Mouse (Mus musculus) liver, embryonic 13.5 days (tissue): ENCODE measurements around the gene Txnip. TPM values are rescaled to one million over a fixed set of nuclear protein-coding genes. Genes with fewer than 3 reads are reported as not detected.

Source experiments
- ATAC-seq: fragments of 200-750 bp; cut with Nextera tagmentation; 2 replicates; pipeline ENCODE4 v1.8.0; 2017; ENCODE audit warnings: low read depth, mild to moderate bottlenecking, moderate number of reproducible peaks, moderate library complexity
- DNase-seq: peaks from one replicate; pipeline ENCODE4 v3.0.0; 2022
- H3K27ac ChIP-seq: fragments of 300-500 bp; sonication (generic); 2 replicates; pipeline ENCODE4 v1.5.1; 2015; ENCODE audit warnings: moderate library complexity, mild to moderate bottlenecking, inconsistent platforms
- H3K27me3 ChIP-seq: fragments of 300-500 bp; sonication (generic); 2 replicates; pipeline ENCODE4 v1.6.1; 2015; ENCODE audit warnings: mild to moderate bottlenecking, inconsistent platforms
- H3K36me3 ChIP-seq: fragments of 300-500 bp; sonication (generic); 2 replicates; pipeline ENCODE4 v1.6.1; 2015; ENCODE audit warnings: mild to moderate bottlenecking, inconsistent platforms
- H3K4me1 ChIP-seq: fragments of 300-500 bp; sonication (generic); replicated peaks from 2 replicates; pipeline ENCODE4 v1.6.1; 2015; ENCODE audit warnings: inconsistent platforms
- H3K4me2 ChIP-seq: fragments of 300-500 bp; sonication (generic); 2 replicates; pipeline ENCODE4 v1.6.1; 2015; ENCODE audit warnings: inconsistent platforms, mild to moderate bottlenecking, moderate library complexity
- H3K4me3 ChIP-seq: fragments of 300-500 bp; sonication (generic); replicated peaks from 2 replicates; pipeline ENCODE4 v1.5.1; 2015; ENCODE audit warnings: mild to moderate bottlenecking, inconsistent platforms
- H3K9ac ChIP-seq: fragments of 300-500 bp; sonication (generic); 2 replicates; pipeline ENCODE4 v1.6.1; 2015; ENCODE audit warnings: mild to moderate bottlenecking, inconsistent platforms
- H3K9me3 ChIP-seq: fragments of 300-500 bp; sonication (generic); replicated peaks from 2 replicates; pipeline ENCODE4 v1.6.1; 2016; ENCODE audit warnings: inconsistent platforms
- WGBS: fragments of 180-500 bp; shearing (Covaris S2); methylation state at CpG from one replicate; pipeline ENCODE4 v1.1.7; 2015; ENCODE audit not compliant: insufficient replicate concordance; 5-methylcytosine and 5-hydroxymethylcytosine counted together
- polyA plus RNA-seq: library from polyadenylated mRNA; unstranded; fragments of >200 nt; fragmentation: Nextera tagmentation; extraction: Ambion mirVana; gene quantifications from 2 replicates; pipeline ENCODE4 v1.2.1, GENCODE M21; 2015

Gene Txnip
- polyA plus RNA-seq, 1 experiment from 2014 or later = 29.9 TPM

DNA sequence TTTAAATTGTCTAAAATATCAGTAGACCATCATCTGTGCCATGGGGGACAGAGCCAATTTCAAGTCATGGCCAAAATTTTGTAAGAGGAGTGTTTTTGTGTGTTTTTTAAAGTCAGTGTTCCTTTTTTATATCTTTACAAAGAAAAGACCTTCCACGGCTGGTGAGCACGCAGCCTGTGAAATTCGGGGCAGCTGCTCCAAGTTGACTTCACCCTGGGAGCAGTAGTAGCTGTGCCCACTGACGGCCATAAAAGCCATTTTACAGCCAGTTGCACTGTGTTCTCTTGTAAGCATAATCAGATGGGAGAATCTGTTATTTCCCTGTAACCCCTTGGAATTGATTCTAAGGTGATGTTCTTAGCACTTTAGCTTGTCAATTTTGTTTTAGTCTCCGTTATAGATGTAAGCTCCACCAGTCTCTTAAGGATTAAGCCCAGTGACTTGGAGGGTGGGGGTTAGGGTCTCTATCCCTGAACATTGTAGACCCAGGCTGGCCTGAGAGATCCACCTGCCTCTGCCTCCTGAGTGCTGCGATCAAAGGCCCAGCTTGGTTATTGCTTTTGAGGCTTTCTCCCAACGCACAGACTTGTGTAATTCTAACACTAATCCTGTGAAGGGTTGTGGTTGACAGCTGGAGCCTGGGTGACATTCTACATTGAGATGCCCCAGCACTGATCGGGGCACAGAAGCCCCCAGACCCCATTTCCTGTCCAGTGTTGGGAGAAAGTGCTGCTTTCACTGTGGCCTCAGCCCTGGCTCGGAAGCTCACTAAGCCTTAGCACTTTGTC lies 3.3 kb downstream of the Txnip start:
- peaks cover 80% of the 10 kb centered on the region for H3K4me1 ChIP-seq
- peak overlapping the region; percentile 86 for H3K4me2 ChIP-seq
- peak overlapping the region; percentile 74 for H3K4me3 ChIP-seq
- H3K9me3 ChIP-seq = no peaks in the 10 kb centered on the region
- DNase-seq (no peak), ATAC-seq (no peak)
- H3K27ac ChIP-seq = peak overlapping the region; percentile 87
- H3K27me3 ChIP-seq = no peaks in the 10 kb centered on the region
- H3K9ac ChIP-seq = peak overlapping the region; percentile 90
- 69% methylated on average over 9 of the region's 9 CpGs for WGBS
- peaks cover 24% of the 10 kb centered on the region for H3K36me3 ChIP-seq

DNA sequence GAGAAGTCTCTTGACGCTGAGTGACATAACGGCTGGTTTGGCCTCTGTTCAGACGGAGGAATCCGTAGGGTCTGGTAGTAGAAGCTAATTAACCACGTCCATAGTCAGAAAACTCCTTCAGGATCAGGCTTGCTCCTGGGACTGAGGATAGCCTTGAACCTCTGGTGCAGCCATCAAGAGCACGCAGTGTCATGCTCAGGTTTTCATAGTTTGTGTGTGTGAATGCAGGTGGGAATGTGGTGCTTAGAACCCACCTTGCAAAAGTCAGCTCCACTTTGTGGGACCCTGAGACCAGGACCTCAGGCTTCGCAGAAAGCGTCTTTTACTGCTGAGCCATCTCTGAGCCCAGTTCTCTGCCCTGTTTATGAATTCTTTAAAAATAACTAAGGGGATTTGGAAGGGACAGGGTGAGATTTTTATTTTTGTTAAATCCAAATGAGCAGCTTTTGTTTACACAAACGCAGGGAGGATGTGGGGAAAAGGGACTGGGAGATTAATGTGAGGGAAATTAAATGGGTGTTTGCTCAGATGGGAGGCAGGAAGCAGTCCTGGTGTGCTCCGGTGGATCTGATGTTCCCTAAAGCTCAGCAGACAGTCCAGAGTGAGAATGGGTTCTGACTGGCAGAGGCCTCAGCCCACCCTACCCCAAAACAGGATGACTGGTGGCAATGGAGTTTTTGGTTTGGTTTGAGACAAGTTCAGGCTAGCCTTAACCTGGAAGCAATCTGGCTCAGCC lies 4.4 kb downstream of the Txnip start:
- Histone ChIP-seq H3K27me3 (no peaks in the 10 kb centered on the region), H3K9ac (0 out of 2 replicates have a peak overlapping the region, but pooled peaks have one; percentile 11), H3K36me3 (peaks cover 24% of the 10 kb centered on the region), H3K9me3 (no peaks in the 10 kb centered on the region), H3K27ac (peak overlapping the region; percentile 51), H3K4me2 (peak overlapping the region; percentile 7; the same call in 1 of the 2 replicates), H3K4me3 (no peak overlapping the region), H3K4me1 (peaks cover 75% of the 10 kb centered on the region)
- DNase-seq (no peak), ATAC-seq (no peak)
- WGBS = 47% methylated on average over 10 of the region's 10 CpGs

DNA sequence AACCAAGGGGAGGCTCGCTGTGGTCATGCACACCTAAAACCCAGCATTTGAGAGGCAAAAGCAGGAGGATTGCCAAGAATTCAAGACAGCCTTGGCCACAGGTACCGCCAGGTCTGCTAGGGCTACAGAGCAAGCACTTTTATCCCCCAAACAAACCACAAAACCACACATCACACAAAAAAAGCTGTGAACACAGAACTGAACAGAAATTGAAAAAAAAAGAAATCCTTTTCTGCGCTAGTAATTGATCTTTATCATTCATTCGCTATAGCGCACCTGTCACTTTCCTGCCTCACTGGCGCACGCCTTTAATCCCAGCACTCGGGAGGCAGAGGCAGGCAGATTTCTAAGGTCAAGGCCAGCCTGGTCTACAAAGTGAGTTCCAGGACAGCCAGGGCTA lies 5.5 kb downstream of the Txnip start:
- H3K27ac ChIP-seq = no peak overlapping the region
- ATAC-seq (no peak), DNase-seq (no peak)
- no peak overlapping the region for H3K4me2 ChIP-seq
- 53% methylated on average over 8 of the region's 8 CpGs for WGBS
- no peak overlapping the region for H3K9ac ChIP-seq
- peaks cover 24% of the 10 kb centered on the region for H3K36me3 ChIP-seq
- no peaks in the 10 kb centered on the region for H3K27me3 ChIP-seq
- H3K4me3 ChIP-seq = no peak overlapping the region
- peaks cover 77% of the 10 kb centered on the region for H3K4me1 ChIP-seq
- no peaks in the 10 kb centered on the region for H3K9me3 ChIP-seq

DNA sequence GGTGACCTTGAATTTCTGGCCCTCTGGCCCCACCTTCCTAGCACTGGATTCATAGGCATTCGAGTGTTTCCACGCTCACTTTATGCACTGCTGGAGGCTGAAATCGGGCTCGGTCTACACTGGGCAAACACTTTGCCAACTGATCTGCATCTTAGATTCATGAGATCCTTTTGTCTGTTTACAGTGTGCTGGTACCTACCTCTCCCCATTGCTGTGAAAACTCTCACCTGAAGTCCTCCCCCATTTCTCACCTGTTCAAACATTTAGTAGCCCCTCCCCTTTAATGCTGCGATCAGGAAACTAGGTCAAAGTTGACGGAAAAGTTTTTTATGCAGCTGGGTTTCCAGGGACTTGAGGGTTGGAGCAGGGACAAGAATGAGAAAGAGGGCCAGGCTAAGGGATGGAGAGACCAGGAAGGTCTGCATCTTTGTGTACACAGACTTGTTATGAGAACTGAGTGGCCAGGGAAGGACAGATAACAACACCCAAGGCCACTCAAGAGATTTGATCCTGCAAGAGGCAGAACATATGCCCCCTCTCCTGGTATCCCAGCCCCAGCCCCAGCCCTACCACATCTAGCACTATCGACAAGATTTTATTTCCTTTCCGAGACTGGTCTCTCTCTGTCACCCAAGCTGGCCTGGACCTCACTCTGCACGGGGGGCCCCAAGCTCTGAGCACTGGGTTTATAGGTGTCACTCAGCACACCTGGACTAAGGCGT lies 6.3 kb downstream of the Txnip start:
- ATAC-seq (peak; percentile 7; the same call in 1 of the 2 replicates), DNase-seq (no peak)
- H3K4me1 ChIP-seq = peaks cover 75% of the 10 kb centered on the region
- H3K4me2 ChIP-seq = peak overlapping the region; percentile 40
- no peaks in the 10 kb centered on the region for H3K27me3 ChIP-seq
- H3K4me3 ChIP-seq = no peak overlapping the region
- 36% methylated on average over 10 of the region's 10 CpGs for WGBS
- H3K9ac ChIP-seq = 0 out of 2 replicates have a peak overlapping the region, but pooled peaks have one; percentile 40
- peaks cover 24% of the 10 kb centered on the region for H3K36me3 ChIP-seq
- H3K27ac ChIP-seq = peak overlapping the region; percentile 66
- no peaks in the 10 kb centered on the region for H3K9me3 ChIP-seq

DNA sequence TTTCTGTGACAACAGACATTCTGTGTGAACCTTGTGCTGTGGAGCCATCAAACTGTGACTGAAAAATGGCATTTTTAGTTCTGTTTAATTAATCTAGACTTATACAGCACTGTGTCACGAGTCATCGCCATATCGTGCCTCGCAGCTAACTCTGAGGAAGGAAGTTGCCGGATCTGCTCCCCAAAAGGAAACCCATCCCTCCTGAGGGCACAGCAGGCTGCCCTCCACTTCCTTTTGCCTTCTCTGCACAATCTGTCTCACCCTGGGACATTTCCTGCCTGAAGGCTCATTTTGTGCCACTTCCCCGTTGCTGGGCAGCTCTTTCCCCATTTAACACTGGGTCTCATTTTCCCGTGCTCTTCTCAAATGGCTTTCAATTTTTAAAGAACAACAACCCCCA lies 6.9 kb downstream of the Txnip start:
- ATAC-seq (peak; percentile 55; the same call in 1 of the 2 replicates), DNase-seq (no peak)
- H3K4me3 ChIP-seq = no peak overlapping the region
- peaks cover 19% of the 10 kb centered on the region for H3K36me3 ChIP-seq
- no peaks in the 10 kb centered on the region for H3K9me3 ChIP-seq
- peak overlapping the region; percentile 40 for H3K4me2 ChIP-seq
- no peaks in the 10 kb centered on the region for H3K27me3 ChIP-seq
- peaks cover 72% of the 10 kb centered on the region for H3K4me1 ChIP-seq
- H3K27ac ChIP-seq = peak overlapping the region; percentile 66
- peak overlapping the region; percentile 40 for H3K9ac ChIP-seq
- WGBS = 14% methylated on average over 7 of the region's 7 CpGs

DNA sequence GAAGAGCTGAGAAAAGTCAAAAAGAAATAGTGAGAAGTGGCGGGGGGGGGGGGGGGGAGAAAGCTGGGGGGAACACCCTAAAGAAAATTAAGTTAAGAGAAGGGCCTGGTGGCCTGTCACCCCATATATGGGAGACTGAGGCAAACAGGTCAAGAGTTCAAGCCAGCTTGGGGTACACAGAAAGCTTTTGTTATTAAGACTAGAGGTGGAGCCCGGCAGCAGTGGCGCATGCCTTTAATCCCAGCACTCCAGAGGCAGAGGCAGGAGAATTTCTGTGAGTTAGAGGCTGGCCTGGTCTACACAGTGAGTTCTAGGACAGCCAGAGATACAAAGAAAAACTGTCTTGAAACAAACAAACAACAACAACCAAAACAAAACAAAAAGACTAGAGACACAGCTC lies 7.3 kb downstream of the Txnip start:
- H3K4me3 ChIP-seq = no peak overlapping the region
- ATAC-seq = no peak
- H3K36me3 ChIP-seq = peaks cover 14% of the 10 kb centered on the region
- H3K9me3 ChIP-seq = no peaks in the 10 kb centered on the region
- peak overlapping the region; percentile 66 for H3K27ac ChIP-seq
- 0 out of 2 replicates have a peak overlapping the region, but pooled peaks have one; percentile 40 for H3K9ac ChIP-seq
- H3K4me1 ChIP-seq = peaks cover 67% of the 10 kb centered on the region
- no peak for DNase-seq
- no peaks in the 10 kb centered on the region for H3K27me3 ChIP-seq
- peak overlapping the region; percentile 40 for H3K4me2 ChIP-seq
- WGBS = 53% methylated on average over 3 of the region's 3 CpGs

DNA sequence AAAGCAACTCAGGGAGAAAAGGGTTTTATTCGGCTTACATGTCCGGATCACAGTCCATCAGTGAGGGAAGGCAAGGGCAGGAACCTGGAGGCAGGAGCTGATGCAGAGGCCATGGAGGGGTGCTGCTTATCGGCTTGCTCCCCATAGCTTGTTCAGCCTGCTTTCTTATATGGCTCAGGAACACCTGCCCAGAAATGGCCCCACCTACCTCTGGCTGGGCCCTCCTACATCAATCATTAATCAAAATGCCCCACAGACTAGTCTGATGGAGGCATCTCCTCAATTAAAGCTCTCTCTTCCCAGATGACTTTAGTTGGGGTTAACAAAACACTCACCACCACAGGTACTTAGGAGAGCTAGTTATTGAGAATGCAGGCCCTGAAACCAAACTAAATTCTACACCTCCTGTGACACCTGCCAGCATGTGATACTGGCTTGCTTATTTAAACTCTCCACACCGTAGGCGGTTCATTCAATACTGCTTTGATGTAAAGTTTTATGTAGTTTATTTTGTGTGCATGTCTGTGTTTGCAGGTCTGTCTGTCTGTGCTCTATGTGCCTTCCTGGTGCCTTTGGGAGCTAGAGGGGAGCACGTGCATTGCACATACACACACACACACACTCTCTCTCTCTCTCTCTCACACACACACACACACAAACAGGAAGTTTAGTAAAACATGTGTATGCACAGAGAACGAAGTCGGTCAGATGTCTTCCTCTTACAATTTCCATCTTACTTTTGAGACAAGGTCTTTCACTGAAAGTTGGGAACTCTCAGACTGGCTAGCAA lies 9.1 kb downstream of the Txnip start:
- ATAC-seq (no peak), DNase-seq (no peak)
- no peaks in the 10 kb centered on the region for H3K9me3 ChIP-seq
- no peak overlapping the region for H3K4me3 ChIP-seq
- no peak overlapping the region for H3K27ac ChIP-seq
- no peaks in the 10 kb centered on the region for H3K27me3 ChIP-seq
- H3K4me1 ChIP-seq = peaks cover 60% of the 10 kb centered on the region
- H3K4me2 ChIP-seq = no peak overlapping the region
- H3K9ac ChIP-seq = no peak overlapping the region
- no peaks in the 10 kb centered on the region for H3K36me3 ChIP-seq
- WGBS = 66% methylated on average over 8 of the region's 8 CpGs

DNA sequence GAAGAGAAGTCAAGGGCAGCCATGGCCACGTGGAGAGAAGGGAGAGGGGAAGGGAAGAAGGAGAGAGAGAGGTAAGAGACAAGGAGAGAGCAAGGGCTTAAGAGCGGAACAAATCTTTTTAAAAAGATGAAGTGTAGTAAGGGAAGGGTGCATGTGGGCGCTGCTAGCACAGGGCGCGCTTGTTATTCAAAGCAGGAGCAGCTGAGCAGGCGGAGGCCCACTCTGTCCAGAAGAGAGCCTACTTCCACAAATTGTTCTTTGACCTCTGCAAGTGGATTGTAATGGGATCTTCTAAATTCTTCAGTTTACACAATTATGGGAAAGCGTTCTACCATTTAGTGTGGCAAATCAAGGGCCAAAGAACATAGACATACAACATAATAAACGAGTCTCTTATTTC lies 10.8 kb downstream of the Txnip start:
- WGBS = 68% methylated on average over 8 of the region's 8 CpGs
- Histone ChIP-seq H3K36me3 (no peaks in the 10 kb centered on the region), H3K27ac (no peak overlapping the region), H3K9ac (no peak overlapping the region), H3K4me1 (peaks cover 50% of the 10 kb centered on the region), H3K27me3 (no peaks in the 10 kb centered on the region), H3K4me2 (no peak overlapping the region), H3K4me3 (no peak overlapping the region), H3K9me3 (no peaks in the 10 kb centered on the region)
- ATAC-seq (no peak), DNase-seq (no peak)

DNA sequence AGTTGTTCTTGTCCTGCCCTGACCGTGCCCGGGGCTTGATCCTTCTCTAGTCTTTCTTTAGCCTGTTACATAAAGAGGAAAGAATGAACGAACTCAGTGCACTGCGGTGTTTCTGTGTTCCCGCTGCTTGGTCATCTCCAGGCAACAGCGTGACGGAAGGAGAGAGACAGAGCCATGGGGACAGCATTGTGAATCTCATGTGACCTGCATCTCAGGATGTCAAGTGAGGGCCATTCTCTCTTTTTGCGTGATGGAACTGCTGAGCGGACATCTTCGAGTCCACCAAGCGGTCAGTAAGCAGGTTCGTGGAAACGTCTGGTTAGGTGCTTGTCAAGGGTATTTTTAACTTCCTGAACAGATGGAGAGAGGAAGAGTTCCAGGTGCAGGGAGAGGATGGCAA lies 11.7 kb downstream of the Txnip start:
- 87% methylated on average over 13 of the region's 13 CpGs for WGBS
- Histone ChIP-seq H3K4me2 (no peak overlapping the region), H3K27ac (no peak overlapping the region; the same call in 1 of the 2 replicates), H3K9ac (no peak overlapping the region), H3K4me3 (no peak overlapping the region), H3K4me1 (peaks cover 50% of the 10 kb centered on the region), H3K9me3 (no peaks in the 10 kb centered on the region), H3K36me3 (no peaks in the 10 kb centered on the region), H3K27me3 (no peaks in the 10 kb centered on the region)
- DNase-seq (no peak), ATAC-seq (no peak)

DNA sequence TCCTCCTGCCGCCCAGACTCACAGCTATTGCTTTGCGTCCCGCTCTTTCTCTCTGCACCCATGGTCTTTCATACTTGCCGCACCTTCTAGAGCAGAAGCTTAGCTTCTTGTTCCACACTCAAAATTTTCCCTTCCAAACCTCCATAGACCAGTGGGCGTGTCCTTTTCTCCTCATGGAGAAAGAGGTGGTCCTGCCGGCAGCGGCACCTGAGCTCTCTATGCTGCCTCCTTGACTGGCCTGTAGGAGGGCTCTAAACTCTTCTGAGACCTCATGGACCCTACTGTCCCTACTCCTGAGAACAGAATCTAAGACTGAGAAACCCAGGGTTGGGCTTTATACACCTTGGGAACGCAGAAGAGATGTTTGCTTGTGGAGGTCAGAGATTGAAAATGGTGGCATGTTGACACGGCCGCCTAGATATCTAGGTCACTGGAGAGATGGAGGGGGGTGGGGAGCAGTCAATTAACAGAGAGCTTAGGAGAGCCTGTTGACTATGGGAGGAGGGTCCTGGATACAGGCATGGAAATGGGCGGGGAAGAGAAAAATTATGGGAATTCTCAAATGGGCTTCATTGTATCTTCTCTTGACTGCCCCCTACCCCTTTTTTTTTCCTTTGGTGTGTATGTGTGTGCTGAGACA lies 12.3 kb downstream of the Txnip start:
- H3K9me3 ChIP-seq = no peaks in the 10 kb centered on the region
- H3K36me3 ChIP-seq = no peaks in the 10 kb centered on the region
- H3K4me3 ChIP-seq = no peak overlapping the region
- DNase-seq = no peak
- no peaks in the 10 kb centered on the region for H3K27me3 ChIP-seq
- 75% methylated on average over 11 of the region's 11 CpGs for WGBS
- no peak overlapping the region for H3K4me2 ChIP-seq
- ATAC-seq = no peak
- no peak overlapping the region for H3K9ac ChIP-seq
- H3K4me1 ChIP-seq = peaks cover 46% of the 10 kb centered on the region
- H3K27ac ChIP-seq = peak overlapping the region; percentile 41
